Mouse (Mus musculus) sigmoid colon, adult 10 weeks (tissue): ENCODE data around the gene Zc3h12b. TPM values are rescaled to one million over a fixed set of nuclear protein-coding genes. Genes with fewer than 3 reads are reported as not detected.

Experiments
- polyA plus RNA-seq: library from polyadenylated mRNA; stranded (reverse); fragments of 350-450 nt; fragmentation: Illumina TruSeq; extraction: RNeasy Lipid Tissue Mini Kit (QIAGEN cat#74804); gene quantifications from one replicate; pipeline ENCODE4 v1.2.3, GENCODE M21; 2014; ENCODE audit warnings: low read depth, low replicate concordance

Zc3h12b gene
- 2.4 TPM for polyA plus RNA-seq

DNA sequence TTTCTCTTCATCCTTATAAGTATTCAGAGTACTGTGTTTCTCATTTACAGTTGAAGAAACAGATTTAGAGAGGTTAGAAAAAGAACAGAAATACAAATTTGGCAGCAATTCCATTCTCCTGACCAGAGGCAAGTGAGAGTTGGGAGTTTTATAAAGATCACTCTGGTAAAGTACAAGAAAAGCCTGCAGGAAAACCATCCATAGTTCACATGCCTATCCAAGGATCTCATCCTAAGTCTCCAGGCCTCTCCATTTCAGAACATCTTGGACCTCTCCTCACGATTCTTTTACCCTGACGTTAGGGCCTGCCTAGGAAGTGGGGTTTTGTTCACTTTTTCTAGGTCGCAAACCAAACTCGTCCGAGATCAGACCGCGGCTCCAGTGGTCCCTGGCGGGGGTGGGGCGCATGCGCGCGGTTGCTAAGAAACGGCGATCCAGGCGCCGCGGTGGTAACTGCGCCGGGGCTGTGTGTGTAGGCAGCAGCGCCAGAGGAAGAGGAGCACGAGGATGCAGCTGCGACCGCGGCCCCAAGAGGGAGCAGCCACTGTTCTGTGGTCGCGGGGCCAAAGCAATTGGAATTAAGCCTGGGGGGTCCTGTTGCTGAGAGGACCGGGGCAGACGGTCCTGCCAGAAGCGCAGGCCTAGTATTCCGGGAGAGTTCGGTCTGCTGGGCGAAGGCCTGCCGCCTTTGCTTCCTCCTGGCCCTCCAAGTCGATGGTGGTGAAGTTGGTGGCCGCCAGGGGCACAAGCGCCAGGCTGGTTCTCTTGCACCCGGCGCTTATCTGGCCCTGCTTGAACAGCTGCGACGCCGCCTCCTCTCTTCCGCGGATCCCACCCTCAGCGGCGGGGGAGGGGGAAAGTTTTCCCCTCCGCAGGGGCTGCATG, at the start of gene Zc3h12b:
Gene Zc3h12b (plus strand): TSS at position 452 of the 885 bp plus-strand sequence.

DNA sequence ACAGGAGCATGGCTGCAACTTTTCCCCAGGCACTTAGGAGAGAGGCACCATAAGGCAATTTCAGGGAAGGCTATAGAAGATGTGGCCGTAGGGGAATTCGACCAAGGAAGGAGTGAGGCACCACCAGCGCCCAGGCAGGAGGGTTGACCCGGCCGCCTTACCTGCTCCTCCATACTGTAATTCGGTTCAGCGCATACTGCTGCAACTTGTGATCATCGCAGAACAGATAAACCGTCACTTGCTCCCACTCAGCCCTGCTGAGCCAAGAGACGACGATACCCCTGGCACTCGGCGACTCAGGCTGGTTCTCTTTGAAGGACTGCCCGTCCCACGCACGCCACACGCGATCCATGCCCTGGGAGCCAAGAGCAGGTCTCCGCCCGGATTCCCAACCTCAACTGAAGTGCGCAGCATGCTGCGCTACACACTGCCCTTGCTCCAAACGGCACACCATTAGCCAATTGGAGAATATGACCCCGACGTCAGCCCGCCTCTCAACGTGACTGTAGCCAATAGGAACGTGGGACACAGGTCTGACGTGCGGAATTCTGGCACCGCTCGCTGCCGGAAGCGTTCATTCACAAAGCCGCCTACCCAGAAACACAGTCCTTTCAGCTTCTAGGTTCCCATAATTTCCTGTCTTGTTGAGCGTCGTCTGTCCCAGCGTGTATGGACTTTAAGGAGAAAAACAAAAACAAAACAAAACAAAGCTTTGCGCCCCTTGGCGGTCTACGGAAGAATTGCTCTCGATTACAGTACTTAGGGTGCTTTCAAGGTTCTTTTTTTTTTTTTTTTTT, 245.2 kb downstream of the Zc3h12b start, which contains the start of gene Las1l:
Gene Las1l (minus strand): TSS at position 466 of the 797 bp plus-strand sequence.

Other genes starting within 250 kb of the Zc3h12b start
- not detected for gene Asb12, start 153.7 kb upstream of the Zc3h12b start, polyA plus RNA-seq
- not detected for gene Pfn5, start 153.6 kb upstream of the Zc3h12b start, polyA plus RNA-seq
- 9.6 TPM for gene Zc4h2, start 53.2 kb upstream of the Zc3h12b start, polyA plus RNA-seq
- gene Las1l, start 245.3 kb downstream of the Zc3h12b start, polyA plus RNA-seq = 30.5 TPM